Mouse (Mus musculus) E14TG2a.4 (cell line): ENCODE results near the gene Trim45.

ENCODE experiments used
- CTCF ChIP-seq: conservative IDR thresholded peaks from 2 replicates; pipeline ENCODE4 v1.5.1; 2014; ENCODE audit warnings: low read length
- NANOG ChIP-seq: IDR thresholded peaks from 2 replicates; pipeline ENCODE4 v1.6.1; 2014; ENCODE audit warnings: borderline replicate concordance, low read length, mixed read lengths
- POU5F1 ChIP-seq: IDR thresholded peaks from 2 replicates; pipeline ENCODE4 v1.6.1; 2014; ENCODE audit warnings: low read length, borderline replicate concordance

DNA sequence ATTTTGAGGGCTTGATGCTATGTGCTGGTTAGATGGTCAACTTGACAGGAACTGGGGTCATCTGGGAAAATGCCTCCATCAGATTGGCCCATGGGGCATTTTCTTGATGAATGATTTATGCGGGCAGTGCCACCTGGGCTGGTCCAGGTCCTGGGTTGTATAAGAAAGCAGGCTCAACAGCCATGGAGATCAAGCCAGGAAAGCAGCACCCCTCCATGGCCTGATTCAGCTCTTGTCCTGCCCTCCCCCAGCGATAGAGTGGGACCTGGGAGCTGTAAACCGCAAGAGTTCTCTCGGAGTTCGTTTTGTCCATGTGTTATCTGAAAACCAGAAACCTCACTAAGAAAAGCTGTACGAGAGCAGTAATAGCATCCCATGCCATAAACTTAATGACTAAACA lies 13.5 kb downstream of the Trim45 start:
- no peak for TF ChIP-seq CTCF
- TF ChIP-seq POU5F1, result no peak
- no peak for TF ChIP-seq NANOG
